Mouse (Mus musculus) mature B cell (primary cell): ENCODE data around the gene 1810043G02Rik.
"Not testable (repeated sequence)": the region's sequence is repeated elsewhere in the genome, so short reads cannot be mapped to it uniquely, and the experiment has no call there.

Experiments used
- in situ Hi-C: fragments of 300-500 bp; cut with MboI; formaldehyde crosslinking; loops from 2 replicates; pipeline ENCODE4 v1.14.3; 2019

1810043G02Rik gene

GRCm38 (mm10) chr10:77978351-77979350 lies at the start of gene 1810043G02Rik:
1810043G02Rik (plus strand) TSS chr10:77978524.
- in situ Hi-C loops = no loop called here

- in situ Hi-C loops = no loop called here
These were observed 38.6 kb upstream of the 1810043G02Rik start for GRCm38 (mm10) chr10:77939685-77940084.

DNA sequence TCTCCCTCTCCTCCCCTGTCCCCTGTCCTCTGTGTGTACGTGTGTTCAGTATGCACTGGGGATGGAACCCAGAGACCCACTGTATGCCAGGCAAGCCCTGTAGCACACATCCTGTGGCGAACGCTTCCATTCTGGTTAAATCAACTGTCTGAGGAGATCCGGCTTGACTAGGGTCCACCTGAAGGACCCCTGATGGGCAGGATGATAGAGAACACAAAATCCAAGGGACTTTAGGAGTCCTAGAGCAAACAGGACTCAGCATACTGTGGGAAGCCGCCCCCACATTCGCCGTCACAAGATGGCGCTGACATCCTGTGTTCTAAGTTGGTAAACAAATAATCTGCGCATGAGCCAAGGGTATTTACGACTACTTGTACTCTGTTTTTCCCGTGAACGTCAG lies 27.9 kb upstream of the 1810043G02Rik start:
- in situ Hi-C loops = not testable (repeated sequence)

GRCm38 (mm10) chr10:77962725-77963124 lies 15.6 kb upstream of the 1810043G02Rik start:
- in situ Hi-C loops = no loop called here

DNA sequence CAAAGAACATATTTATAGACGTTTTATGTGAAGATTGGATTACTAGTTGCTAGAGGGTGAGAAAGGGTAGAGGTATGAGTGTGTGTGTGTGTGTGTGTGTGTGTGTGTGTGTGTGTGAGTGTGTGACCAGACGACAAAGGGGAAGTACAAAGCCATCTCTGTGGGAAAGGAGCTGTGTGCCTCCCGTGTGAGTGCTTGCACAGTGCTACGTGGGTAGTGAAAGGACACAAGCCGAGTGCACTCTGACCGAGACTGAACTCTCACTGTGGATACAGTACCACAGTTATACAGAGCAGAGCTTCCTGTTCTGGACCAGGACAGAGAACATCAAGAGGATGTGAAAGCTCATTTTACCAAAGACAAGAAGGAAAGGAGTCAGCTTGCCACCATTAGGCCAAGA lies 14.4 kb upstream of the 1810043G02Rik start:
- in situ Hi-C loops = no loop called here

DNA sequence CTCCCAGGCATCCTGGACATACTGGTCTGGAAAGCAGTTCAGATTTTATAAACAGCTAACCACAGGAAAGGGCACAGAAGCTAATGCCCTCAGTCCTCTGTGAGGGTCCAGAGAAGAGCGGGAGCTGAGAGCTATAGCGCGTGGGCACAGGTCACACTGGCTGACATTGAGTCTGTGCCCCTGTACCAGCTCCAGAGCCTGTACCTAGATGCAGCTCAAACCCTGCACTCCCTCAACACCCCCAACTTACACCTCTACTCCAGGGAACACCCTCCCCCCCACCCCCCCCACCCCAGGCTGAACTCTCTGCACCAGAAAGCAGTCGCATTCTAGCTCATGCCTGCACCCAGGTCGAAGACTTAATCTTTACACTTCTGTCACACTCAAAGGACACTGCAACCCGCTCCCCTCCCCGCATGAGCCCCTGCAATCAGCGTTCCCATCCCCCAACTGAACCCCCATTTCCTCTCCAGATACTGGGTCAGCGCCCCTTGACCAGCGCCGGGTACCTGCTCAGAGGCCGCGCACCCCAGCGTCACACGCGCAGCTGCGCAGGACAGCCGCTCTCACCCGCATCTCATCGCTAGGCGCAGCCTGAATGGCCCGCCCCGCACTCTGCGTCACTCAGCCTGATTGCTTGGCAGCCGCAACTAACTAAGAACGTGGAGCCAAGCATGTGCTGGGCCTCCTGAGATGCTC lies 8.9 kb upstream of the 1810043G02Rik start:
- in situ Hi-C loops = no loop called here

GRCm38 (mm10) chr10:77969973-77970325 lies 8.4 kb upstream of the 1810043G02Rik start:
- in situ Hi-C loops = no loop called here

- in situ Hi-C loops = no loop called here
These were observed 7.8 kb upstream of the 1810043G02Rik start, which contains the start of gene Trpm2 for GRCm38 (mm10) chr10:77970481-77970880. Trpm2 (minus strand) TSS chr10:77970563.

DNA sequence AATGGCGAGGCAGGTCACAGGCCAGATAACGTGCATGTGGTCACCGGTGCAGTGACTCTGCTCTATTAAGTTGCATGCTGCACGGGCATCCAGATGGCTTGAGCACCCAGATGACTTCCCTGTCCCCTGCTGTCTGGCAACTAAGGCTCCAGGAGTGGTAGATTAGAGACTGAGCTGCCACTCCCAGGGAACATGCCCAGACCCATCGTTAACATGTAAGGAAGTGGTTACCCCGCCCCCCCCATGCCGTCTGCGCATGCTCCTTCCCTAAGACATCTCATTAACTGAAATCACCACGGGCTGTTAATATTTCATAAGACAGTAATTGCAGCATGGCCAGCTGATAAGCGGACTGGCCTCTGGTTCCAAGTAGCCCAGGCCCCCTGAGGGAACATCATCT lies 7.1 kb upstream of the 1810043G02Rik start:
- in situ Hi-C loops = no loop called here

- in situ Hi-C loops = no loop called here
These were observed 6.4 kb upstream of the 1810043G02Rik start for GRCm38 (mm10) chr10:77971709-77972553.

DNA sequence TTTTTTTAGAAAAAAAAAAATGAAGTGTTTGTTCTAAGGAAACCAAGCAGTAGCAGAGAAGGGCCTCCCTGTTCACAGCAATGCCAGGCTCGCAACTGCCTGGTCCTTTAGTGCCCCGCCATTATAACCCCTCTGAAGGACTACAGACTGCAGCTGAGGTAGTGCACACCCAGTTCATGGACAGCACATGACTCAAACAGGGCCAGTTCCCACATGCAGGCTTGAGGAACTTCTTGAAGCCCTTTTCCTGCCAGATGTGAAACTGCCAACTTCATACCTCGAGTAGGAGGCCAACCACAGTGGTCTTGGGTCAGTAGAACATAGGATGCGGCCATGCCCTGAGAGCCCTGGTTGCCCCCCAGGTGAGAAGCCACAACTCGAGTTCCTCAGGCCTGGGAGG lies 4.0 kb upstream of the 1810043G02Rik start:
- in situ Hi-C loops = no loop called here

GRCm38 (mm10) chr10:77974811-77975210 lies 3.5 kb upstream of the 1810043G02Rik start:
- in situ Hi-C loops = no loop called here

- in situ Hi-C loops = no loop called here
These were observed 2.7 kb upstream of the 1810043G02Rik start for GRCm38 (mm10) chr10:77975653-77976052.

DNA sequence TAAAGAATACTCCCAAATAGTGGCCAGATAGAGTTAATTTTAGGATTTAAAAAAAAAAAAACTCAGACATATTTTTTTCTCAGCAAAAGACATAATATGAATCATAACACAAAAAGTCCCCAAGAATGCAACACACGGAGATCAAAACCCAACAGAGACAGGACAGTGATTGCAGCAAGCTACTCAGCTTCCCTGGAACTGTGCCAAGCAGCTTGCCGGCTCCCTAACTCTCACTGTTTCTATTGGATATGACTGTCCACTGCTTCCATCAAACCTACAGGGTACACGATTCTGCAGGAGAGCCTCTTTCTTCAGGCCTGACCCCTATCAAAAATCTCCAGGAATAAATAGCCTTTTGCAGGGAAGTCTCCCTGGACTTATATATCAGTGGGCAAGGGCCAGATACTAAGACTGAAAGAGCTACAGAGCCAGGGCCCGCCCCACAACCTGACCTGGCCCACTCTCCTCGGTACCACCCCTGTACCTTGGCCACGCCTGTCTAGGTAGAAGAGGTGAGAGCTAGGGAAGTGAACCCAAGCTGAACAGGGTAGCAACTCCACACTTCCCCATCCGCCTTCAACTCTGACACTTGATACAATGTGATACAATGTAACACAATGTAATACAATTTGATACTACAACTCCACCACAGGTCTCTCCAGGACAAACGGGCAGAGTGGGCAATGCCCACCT lies 1.7 kb upstream of the 1810043G02Rik start:
- in situ Hi-C loops = no loop called here

DNA sequence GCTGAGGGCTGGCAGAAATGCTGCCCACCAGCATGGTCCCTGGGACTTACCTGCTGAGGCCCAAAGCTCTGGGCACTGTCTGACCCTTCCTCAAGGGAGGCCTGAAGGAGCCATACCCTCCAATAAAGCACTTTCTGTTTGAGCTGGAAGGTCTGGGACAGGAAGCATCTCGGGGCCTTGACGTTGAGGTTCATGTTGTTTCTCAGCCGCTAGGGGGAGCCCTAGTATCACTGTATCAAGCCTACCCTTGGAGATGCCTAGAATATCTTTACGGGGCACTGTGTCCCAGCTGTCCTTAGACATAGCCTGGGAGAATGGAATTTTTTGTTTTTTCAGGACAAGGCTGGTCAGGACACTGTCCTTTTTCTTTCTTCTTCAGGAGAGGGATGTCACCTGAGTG lies 6.3 kb downstream of the 1810043G02Rik start:
- in situ Hi-C loops = no loop called here

DNA sequence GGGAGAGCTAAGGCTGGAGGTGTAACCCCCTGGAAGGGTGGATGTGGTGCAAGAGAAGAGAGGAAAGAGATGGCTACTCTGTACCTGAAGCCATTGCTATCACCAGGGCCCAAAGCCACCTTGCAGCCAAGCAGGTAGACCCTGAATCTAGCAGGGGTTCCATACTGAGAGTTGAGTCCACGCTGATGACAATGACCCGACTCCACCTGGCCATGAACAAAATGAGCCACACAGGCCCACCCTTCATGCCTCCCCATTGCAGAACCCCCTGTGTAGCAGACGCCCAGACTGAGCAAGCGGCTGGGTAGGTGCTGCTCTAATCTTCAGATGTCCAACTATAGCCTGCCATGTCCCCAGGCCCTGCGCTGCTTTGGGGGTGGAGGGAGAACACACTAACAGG lies 7.5 kb downstream of the 1810043G02Rik start:
- in situ Hi-C loops = no loop called here

GRCm38 (mm10) chr10:77995639-77996038 lies 17.3 kb downstream of the 1810043G02Rik start:
- in situ Hi-C loops = no loop called here

GRCm38 (mm10) chr10:78000200-78000599 lies 21.9 kb downstream of the 1810043G02Rik start:
- in situ Hi-C loops = no loop called here

GRCm38 (mm10) chr10:78001796-78002195 lies 23.5 kb downstream of the 1810043G02Rik start:
- in situ Hi-C loops = no loop called here

GRCm38 (mm10) chr10:78002316-78002715 lies 24.0 kb downstream of the 1810043G02Rik start:
- in situ Hi-C loops = no loop called here

- in situ Hi-C loops = no loop called here
These were observed 26.3 kb downstream of the 1810043G02Rik start for GRCm38 (mm10) chr10:78004479-78005100.
